ENCODE assay signal across 16 mouse cellular contexts in genomic region chr2:127210701-127211100, GRCm38 (mm10).
"Had no signal": no experiment of that assay in that cellular context is flagged by ENCODE, and none has a peak within 500 bp of the region (broad histone marks: within the 10 kb centered on the region; RNA-seq: fewer than 3 reads in every experiment).

No protein-coding gene starts in this region.

- DNase-seq: cerebellum, adult 2 months; cerebellum, adult 8-10 months; cerebellum, adult 9-10 months; cerebellum, adult 9-11 months; cerebellum, postnatal 10 days; cerebellum, postnatal 14 days; cerebellum, postnatal 25 days; cerebellum, postnatal 36 days; embryo, embryonic 11 days; forebrain, postnatal 0 days; gastrocnemius, adult 2 months; gastrocnemius, postnatal 10 days; gastrocnemius, postnatal 14 days; gastrocnemius, postnatal 25 days; gastrocnemius, postnatal 36 days; heart, adult 2 months had no signal
